Mouse (Mus musculus): ENCODE data around the gene Zfp239. TPM values are rescaled to one million over a fixed set of nuclear protein-coding genes. Genes with fewer than 3 reads are reported as not detected.

Gene Zfp239
- polyA plus RNA-seq, 1 experiment from 2014 or later: 15.5 TPM

GRCm38 (mm10) chr6:117892386-117892785, 30.5 kb downstream of the Zfp239 start:
- H3K9me3 ChIP-seq (replicated peaks; ENCODE audit: control insufficient read depth, low read length): no peaks in the 10 kb centered on the region
- no peak overlapping the region for H3K9ac ChIP-seq (replicated peaks; ENCODE audit: low read length)
- no peaks in the 10 kb centered on the region for H3K4me1 ChIP-seq (ENCODE audit: control insufficient read depth, insufficient read depth, low read length)
- DNase-seq (ENCODE audit: low spot score) (no peak), ATAC-seq (replicated peaks; ENCODE audit: insufficient number of reproducible peaks, low FRiP score, low TSS enrichment, low read depth) (no peak)
- H3K4me3 ChIP-seq (ENCODE audit: low read depth, low read length): no peak overlapping the region
- H3K27ac ChIP-seq (replicated peaks; ENCODE audit: low read depth, low read length): no peak overlapping the region
- no peak overlapping the region for H3K4me2 ChIP-seq (ENCODE audit: low read depth, low read length)
- 70% methylated on average over 3 of the region's 3 CpGs for WGBS
- no peaks in the 10 kb centered on the region for H3K36me3 ChIP-seq (replicated peaks; ENCODE audit: control insufficient read depth, insufficient read depth, low read depth, low read length)
- H3K27me3 ChIP-seq (ENCODE audit: control insufficient read depth, insufficient read depth, low read length): no peaks in the 10 kb centered on the region

- ATAC-seq (replicated peaks; ENCODE audit: insufficient number of reproducible peaks, low FRiP score, low TSS enrichment, low read depth): no peak
- WGBS: 88% methylated on average over 2 of the region's 2 CpGs
- Histone ChIP-seq H3K9ac (replicated peaks; ENCODE audit: low read length) (no peak overlapping the region), H3K4me2 (ENCODE audit: low read depth, low read length) (no peak overlapping the region), H3K36me3 (replicated peaks; ENCODE audit: control insufficient read depth, insufficient read depth, low read depth, low read length) (no peaks in the 10 kb centered on the region), H3K27ac (replicated peaks; ENCODE audit: low read depth, low read length) (no peak overlapping the region), H3K27me3 (ENCODE audit: control insufficient read depth, insufficient read depth, low read length) (no peaks in the 10 kb centered on the region), H3K9me3 (replicated peaks; ENCODE audit: control insufficient read depth, low read length) (no peaks in the 10 kb centered on the region), H3K4me3 (ENCODE audit: low read depth, low read length) (no peak overlapping the region), H3K4me1 (ENCODE audit: control insufficient read depth, insufficient read depth, low read length) (no peaks in the 10 kb centered on the region)
- DNase-seq (ENCODE audit: low spot score): no peak
Measured at GRCm38 (mm10) chr6:117893435-117893834, 31.5 kb downstream of the Zfp239 start.

GRCm38 (mm10) chr6:117897800-117898199, 35.9 kb downstream of the Zfp239 start:
- DNase-seq (ENCODE audit: low spot score): no peak
- H3K36me3 ChIP-seq (replicated peaks; ENCODE audit: control insufficient read depth, insufficient read depth, low read depth, low read length): no peaks in the 10 kb centered on the region
- H3K9me3 ChIP-seq (replicated peaks; ENCODE audit: control insufficient read depth, low read length): no peaks in the 10 kb centered on the region
- H3K9ac ChIP-seq (replicated peaks; ENCODE audit: low read length): no peak overlapping the region
- H3K4me3 ChIP-seq (ENCODE audit: low read depth, low read length): no peak overlapping the region
- no peak for ATAC-seq (replicated peaks; ENCODE audit: insufficient number of reproducible peaks, low FRiP score, low TSS enrichment, low read depth)
- H3K4me1 ChIP-seq (ENCODE audit: control insufficient read depth, insufficient read depth, low read length): no peaks in the 10 kb centered on the region
- H3K27me3 ChIP-seq (ENCODE audit: control insufficient read depth, insufficient read depth, low read length): no peaks in the 10 kb centered on the region
- WGBS: 78% methylated on average over 5 of the region's 5 CpGs
- H3K27ac ChIP-seq (replicated peaks; ENCODE audit: low read depth, low read length): no peak overlapping the region
- no peak overlapping the region for H3K4me2 ChIP-seq (ENCODE audit: low read depth, low read length)

GRCm38 (mm10) chr6:117900126-117901080, 38.5 kb downstream of the Zfp239 start, which contains the start of gene Hnrnpf:
Hnrnpf (plus strand) TSS chr6:117900324.
- Histone ChIP-seq H3K36me3 (replicated peaks; ENCODE audit: control insufficient read depth, insufficient read depth, low read depth, low read length) (no peaks in the 10 kb centered on the region), H3K27ac (replicated peaks; ENCODE audit: low read depth, low read length) (no peak within 1 kb of the TSS), H3K9ac (replicated peaks; ENCODE audit: low read length) (no peak within 1 kb of the TSS), H3K4me1 (ENCODE audit: control insufficient read depth, insufficient read depth, low read length) (no peaks in the 10 kb centered on the region), H3K9me3 (replicated peaks; ENCODE audit: control insufficient read depth, low read length) (no peaks in the 10 kb centered on the region), H3K4me3 (ENCODE audit: low read depth, low read length) (no peak within 1 kb of the TSS), H3K4me2 (ENCODE audit: low read depth, low read length) (no peak within 1 kb of the TSS), H3K27me3 (ENCODE audit: control insufficient read depth, insufficient read depth, low read length) (no peaks in the 10 kb centered on the region)
- 86% methylated on average over 17 of the region's 17 CpGs for WGBS
- DNase-seq (ENCODE audit: low spot score): no peak
- no peak for ATAC-seq (replicated peaks; ENCODE audit: insufficient number of reproducible peaks, low FRiP score, low TSS enrichment, low read depth)

GRCm38 (mm10) chr6:117901510-117902402, 39.9 kb downstream of the Zfp239 start:
- no peaks in the 10 kb centered on the region for H3K27me3 ChIP-seq (ENCODE audit: control insufficient read depth, insufficient read depth, low read length)
- no peak overlapping the region for H3K4me2 ChIP-seq (ENCODE audit: low read depth, low read length)
- DNase-seq (ENCODE audit: low spot score) (no peak), ATAC-seq (replicated peaks; ENCODE audit: insufficient number of reproducible peaks, low FRiP score, low TSS enrichment, low read depth) (no peak)
- H3K9ac ChIP-seq (replicated peaks; ENCODE audit: low read length): no peak overlapping the region
- H3K36me3 ChIP-seq (replicated peaks; ENCODE audit: control insufficient read depth, insufficient read depth, low read depth, low read length): no peaks in the 10 kb centered on the region
- H3K9me3 ChIP-seq (replicated peaks; ENCODE audit: control insufficient read depth, low read length): no peaks in the 10 kb centered on the region
- no peaks in the 10 kb centered on the region for H3K4me1 ChIP-seq (ENCODE audit: control insufficient read depth, insufficient read depth, low read length)
- WGBS: 75% methylated on average over 9 of the region's 9 CpGs
- H3K27ac ChIP-seq (replicated peaks; ENCODE audit: low read depth, low read length): no peak overlapping the region
- H3K4me3 ChIP-seq (ENCODE audit: low read depth, low read length): no peak overlapping the region

- H3K9me3 ChIP-seq (replicated peaks; ENCODE audit: control insufficient read depth, low read length): no peaks in the 10 kb centered on the region
- H3K27me3 ChIP-seq (ENCODE audit: control insufficient read depth, insufficient read depth, low read length): no peaks in the 10 kb centered on the region; the same call in 1 of the 2 replicates
- no peaks in the 10 kb centered on the region for H3K4me1 ChIP-seq (ENCODE audit: control insufficient read depth, insufficient read depth, low read length)
- no peak overlapping the region for H3K4me2 ChIP-seq (ENCODE audit: low read depth, low read length)
- ATAC-seq (replicated peaks; ENCODE audit: insufficient number of reproducible peaks, low FRiP score, low TSS enrichment, low read depth): no peak
- no peaks in the 10 kb centered on the region for H3K36me3 ChIP-seq (replicated peaks; ENCODE audit: control insufficient read depth, insufficient read depth, low read depth, low read length)
- no peak overlapping the region for H3K27ac ChIP-seq (replicated peaks; ENCODE audit: low read depth, low read length)
- H3K9ac ChIP-seq (replicated peaks; ENCODE audit: low read length): no peak overlapping the region
- H3K4me3 ChIP-seq (ENCODE audit: low read depth, low read length): no peak overlapping the region
- 79% methylated on average over 4 of the region's 4 CpGs for WGBS
- no peak for DNase-seq (ENCODE audit: low spot score)
Measured at GRCm38 (mm10) chr6:117902556-117902955, 40.7 kb downstream of the Zfp239 start.

GRCm38 (mm10) chr6:117903836-117904235, 41.9 kb downstream of the Zfp239 start:
- ATAC-seq (replicated peaks; ENCODE audit: insufficient number of reproducible peaks, low FRiP score, low TSS enrichment, low read depth): no peak
- H3K9ac ChIP-seq (replicated peaks; ENCODE audit: low read length): no peak overlapping the region
- H3K4me2 ChIP-seq (ENCODE audit: low read depth, low read length): no peak overlapping the region
- no peak for DNase-seq (ENCODE audit: low spot score)
- no peaks in the 10 kb centered on the region for H3K9me3 ChIP-seq (replicated peaks; ENCODE audit: control insufficient read depth, low read length)
- no peak overlapping the region for H3K4me3 ChIP-seq (ENCODE audit: low read depth, low read length)
- no peaks in the 10 kb centered on the region for H3K36me3 ChIP-seq (replicated peaks; ENCODE audit: control insufficient read depth, insufficient read depth, low read depth, low read length)
- H3K27me3 ChIP-seq (ENCODE audit: control insufficient read depth, insufficient read depth, low read length): no peaks in the 10 kb centered on the region; the same call in 1 of the 2 replicates
- no peaks in the 10 kb centered on the region for H3K4me1 ChIP-seq (ENCODE audit: control insufficient read depth, insufficient read depth, low read length)
- 77% methylated on average over 3 of the region's 3 CpGs for WGBS
- no peak overlapping the region for H3K27ac ChIP-seq (replicated peaks; ENCODE audit: low read depth, low read length)

Measured in embryonic facial prominence, embryonic 11.5 days (tissue).